Mouse (Mus musculus): ENCODE data around the gene Wdcp. TPM values are rescaled to one million over a fixed set of nuclear protein-coding genes. Genes with fewer than 3 reads are reported as not detected.
"Not testable (repeated sequence)": the region's sequence is repeated elsewhere in the genome, so short reads cannot be mapped to it uniquely, and the experiment has no call there.

The Wdcp gene
- total RNA-seq (2014; fragmentation: Nextera tagmentation) = 12.2 and 12.6 TPM in 2 replicates
- 12.3 and 14.3 TPM in 2 replicates for total RNA-seq (2017)
- 1.6 and 2.1 TPM in 2 replicates for polyA plus RNA-seq (2012)

DNA sequence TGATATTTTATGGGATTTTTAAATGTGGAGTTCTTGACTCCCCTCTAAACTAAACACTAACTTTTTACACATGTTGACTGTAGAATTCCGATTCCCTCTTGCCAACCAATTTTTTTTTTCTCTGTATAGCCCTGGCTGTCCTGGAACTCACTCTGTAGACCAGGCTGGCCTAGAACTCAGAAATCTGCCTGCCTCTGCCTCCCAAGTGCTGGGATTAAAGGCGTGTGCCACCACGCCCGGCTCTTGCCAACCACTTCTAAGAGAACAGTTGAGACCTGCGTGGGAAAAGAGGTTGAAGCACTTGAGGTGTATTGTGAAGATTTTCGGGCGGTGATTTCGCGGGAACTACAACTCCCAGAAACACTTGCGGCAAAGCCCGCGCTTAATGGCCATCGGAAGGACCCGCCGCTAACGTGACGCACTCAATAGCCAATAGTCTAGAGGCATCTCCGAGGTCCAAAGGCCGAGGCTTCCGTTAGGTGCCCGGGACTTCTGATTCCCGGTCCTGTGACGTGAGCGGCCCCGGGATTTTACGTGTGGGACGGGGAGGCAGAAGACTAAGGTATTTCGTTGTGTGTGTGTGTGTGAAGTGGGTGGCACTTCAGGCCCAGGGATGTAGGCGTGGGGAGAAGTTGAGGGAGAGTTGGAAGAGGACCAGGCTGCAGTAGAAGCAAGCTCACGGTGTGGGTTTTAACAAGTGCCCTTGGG, at the start of gene Wdcp:
Wdcp (plus strand) TSS at position 414 of the 708 bp plus-strand sequence.
- ATAC-seq (ENCODE audit: extremely low read depth, insufficient number of reproducible peaks, low FRiP score, poor library complexity, severe bottlenecking) (peak; percentile 96), DNase-seq (ENCODE audit: low spot score) (peak; percentile 88)
- H3K4me3 ChIP-seq (ENCODE audit: low read depth, low read length) = peak within 1 kb of the TSS; percentile 82
- H3K9me3 ChIP-seq (replicated peaks) = no peaks in the 10 kb centered on the region
- peaks cover 46% of the 10 kb centered on the region for H3K4me1 ChIP-seq (ENCODE audit: insufficient read depth, low read depth, low read length)
- no peaks in the 10 kb centered on the region for H3K27me3 ChIP-seq (ENCODE audit: insufficient read depth, low read length)
- peaks cover 22% of the 10 kb centered on the region for H3K36me3 ChIP-seq (replicated peaks)
- TF ChIP-seq GATA2 (IDR thresholded peaks at IDR 0.05; ENCODE audit: borderline replicate concordance, low read depth, low read length) = no peak
- no peak for TF ChIP-seq CTCF (IDR thresholded peaks at IDR 0.05; ENCODE audit: low read depth, low read length)
- no peak for TF ChIP-seq POLR2AphosphoS5 (IDR thresholded peaks at IDR 0.05; ENCODE audit: insufficient replicate concordance, low read depth, low read length)

GRCm38 (mm10) chr12:4793718-4794117, 49.4 kb upstream of the Wdcp start:
- ATAC-seq (ENCODE audit: extremely low read depth, insufficient number of reproducible peaks, low FRiP score, poor library complexity, severe bottlenecking) (no peak), DNase-seq (ENCODE audit: low spot score) (no peak)
- H3K4me1 ChIP-seq (ENCODE audit: insufficient read depth, low read depth, low read length) = no peaks in the 10 kb centered on the region
- no peak for TF ChIP-seq TAL1 (conservative IDR thresholded peaks at IDR 0.05; ENCODE audit: low read depth, low read length)
- no peak for TF ChIP-seq GATA1 (IDR thresholded peaks at IDR 0.05; ENCODE audit: borderline replicate concordance, low read length)
- no peak for TF ChIP-seq POLR2AphosphoS5 (IDR thresholded peaks at IDR 0.05; ENCODE audit: insufficient replicate concordance, low read depth, low read length)
- no peak for TF ChIP-seq GATA2 (IDR thresholded peaks at IDR 0.05; ENCODE audit: borderline replicate concordance, low read depth, low read length)
- TF ChIP-seq CTCF (IDR thresholded peaks at IDR 0.05; ENCODE audit: low read depth, low read length) = no peak
- no peaks in the 10 kb centered on the region for H3K36me3 ChIP-seq (replicated peaks)
- no peak overlapping the region; the same call in 1 of the 2 replicates for H3K4me3 ChIP-seq (ENCODE audit: low read depth, low read length)
- H3K27me3 ChIP-seq (ENCODE audit: insufficient read depth, low read length) = peaks cover 14% of the 10 kb centered on the region
- H3K9me3 ChIP-seq (replicated peaks) = no peaks in the 10 kb centered on the region

DNA sequence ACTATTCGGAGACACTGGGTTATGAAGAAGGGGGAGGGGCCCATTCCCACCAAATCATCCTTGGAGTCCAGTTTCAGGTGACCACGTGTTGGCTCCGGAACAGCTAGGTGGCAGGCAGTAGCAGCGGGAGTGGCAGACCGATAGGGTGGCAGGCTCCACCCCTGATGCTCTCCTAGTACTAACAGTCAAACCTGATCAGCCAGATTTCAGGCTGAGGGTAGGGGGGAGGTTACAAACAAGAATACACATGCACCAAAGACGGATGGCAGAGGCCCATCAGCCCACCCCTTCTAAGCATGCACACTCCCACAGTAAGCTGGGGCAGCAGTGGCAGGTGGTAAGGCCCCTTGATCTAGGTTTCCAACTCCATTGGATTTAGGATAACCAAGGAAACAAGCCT, 45.6 kb upstream of the Wdcp start:
- ATAC-seq (ENCODE audit: extremely low read depth, insufficient number of reproducible peaks, low FRiP score, poor library complexity, severe bottlenecking); DNase-seq (ENCODE audit: low spot score); H3K9me3 ChIP-seq (replicated peaks); H3K4me1 ChIP-seq (ENCODE audit: insufficient read depth, low read depth, low read length); H3K36me3 ChIP-seq (replicated peaks); H3K4me3 ChIP-seq (ENCODE audit: low read depth, low read length): not testable (repeated sequence)
- H3K27me3 ChIP-seq (ENCODE audit: insufficient read depth, low read length) = peaks cover 12% of the 10 kb centered on the region

DNA sequence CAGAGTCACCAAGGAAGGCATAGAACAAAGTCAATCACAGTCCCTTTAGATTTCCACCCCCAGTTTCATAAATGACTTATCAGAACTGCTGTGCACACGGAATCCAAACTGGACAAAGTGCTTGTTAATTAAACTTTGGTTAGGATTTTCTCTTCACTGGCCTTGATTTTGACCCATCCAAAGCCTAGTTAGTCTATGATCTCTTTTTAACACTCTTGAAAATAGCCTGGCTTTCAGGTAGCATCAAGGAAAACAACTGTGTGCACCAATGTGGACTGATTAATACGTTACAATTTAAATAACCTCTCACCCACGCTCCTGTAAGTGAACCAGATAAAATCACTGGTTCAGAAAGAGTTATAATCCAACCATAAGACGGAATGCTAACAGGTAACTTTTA, 32.1 kb upstream of the Wdcp start:
- ATAC-seq (ENCODE audit: extremely low read depth, insufficient number of reproducible peaks, low FRiP score, poor library complexity, severe bottlenecking) (no peak), DNase-seq (ENCODE audit: low spot score) (no peak)
- H3K9me3 ChIP-seq (replicated peaks) = no peaks in the 10 kb centered on the region
- H3K36me3 ChIP-seq (replicated peaks) = no peaks in the 10 kb centered on the region
- no peak overlapping the region for H3K4me3 ChIP-seq (ENCODE audit: low read depth, low read length)
- peaks cover 26% of the 10 kb centered on the region for H3K27me3 ChIP-seq (ENCODE audit: insufficient read depth, low read length)
- no peaks in the 10 kb centered on the region for H3K4me1 ChIP-seq (ENCODE audit: insufficient read depth, low read depth, low read length)
- TF ChIP-seq TAL1 (conservative IDR thresholded peaks at IDR 0.05; ENCODE audit: low read depth, low read length) (no peak), CTCF (IDR thresholded peaks at IDR 0.05; ENCODE audit: low read depth, low read length) (no peak), GATA2 (IDR thresholded peaks at IDR 0.05; ENCODE audit: borderline replicate concordance, low read depth, low read length) (no peak), POLR2AphosphoS5 (IDR thresholded peaks at IDR 0.05; ENCODE audit: insufficient replicate concordance, low read depth, low read length) (no peak), GATA1 (IDR thresholded peaks at IDR 0.05; ENCODE audit: borderline replicate concordance, low read length) (no peak)

- Histone ChIP-seq H3K9me3 (replicated peaks) (no peaks in the 10 kb centered on the region), H3K4me3 (ENCODE audit: low read depth, low read length) (no peak overlapping the region), H3K4me1 (ENCODE audit: insufficient read depth, low read depth, low read length) (peaks cover 4% of the 10 kb centered on the region), H3K36me3 (replicated peaks) (no peaks in the 10 kb centered on the region), H3K27me3 (ENCODE audit: insufficient read depth, low read length) (peaks cover 26% of the 10 kb centered on the region)
- ATAC-seq (ENCODE audit: extremely low read depth, insufficient number of reproducible peaks, low FRiP score, poor library complexity, severe bottlenecking) = no peak
- TF ChIP-seq GATA1 (IDR thresholded peaks at IDR 0.05; ENCODE audit: borderline replicate concordance, low read length) = no peak
- TF ChIP-seq GATA2 (IDR thresholded peaks at IDR 0.05; ENCODE audit: borderline replicate concordance, low read depth, low read length) = no peak
- no peak for TF ChIP-seq TAL1 (conservative IDR thresholded peaks at IDR 0.05; ENCODE audit: low read depth, low read length)
- no peak for TF ChIP-seq CTCF (IDR thresholded peaks at IDR 0.05; ENCODE audit: low read depth, low read length)
- TF ChIP-seq POLR2AphosphoS5 (IDR thresholded peaks at IDR 0.05; ENCODE audit: insufficient replicate concordance, low read depth, low read length) = no peak
- no peak for DNase-seq (ENCODE audit: low spot score)
These were observed 31.4 kb upstream of the Wdcp start for GRCm38 (mm10) chr12:4811705-4812104.

DNA sequence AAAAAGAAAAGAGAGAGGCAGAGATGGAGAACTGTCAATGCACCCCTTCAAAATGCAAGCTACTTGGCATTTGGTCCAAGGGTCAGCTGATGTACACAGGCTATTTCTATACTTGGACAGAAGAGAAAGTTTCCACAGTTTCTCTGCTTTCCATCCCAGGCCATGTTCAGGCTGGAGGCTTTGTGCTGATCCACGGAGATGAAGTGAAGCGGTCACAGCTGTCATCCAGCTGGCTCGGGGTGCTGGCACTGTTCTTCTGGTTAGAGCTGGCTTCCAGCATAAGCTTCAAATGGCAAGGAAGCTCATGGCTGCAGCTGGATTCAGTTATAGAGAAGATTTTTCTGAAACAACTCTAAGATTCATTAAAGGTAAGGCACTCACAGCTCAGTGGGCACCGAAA, 29.5 kb upstream of the Wdcp start:
- ATAC-seq (ENCODE audit: extremely low read depth, insufficient number of reproducible peaks, low FRiP score, poor library complexity, severe bottlenecking) (no peak), DNase-seq (ENCODE audit: low spot score) (no peak)
- no peak for TF ChIP-seq GATA1 (IDR thresholded peaks at IDR 0.05; ENCODE audit: borderline replicate concordance, low read length)
- no peak for TF ChIP-seq GATA2 (IDR thresholded peaks at IDR 0.05; ENCODE audit: borderline replicate concordance, low read depth, low read length)
- no peak for TF ChIP-seq TAL1 (conservative IDR thresholded peaks at IDR 0.05; ENCODE audit: low read depth, low read length)
- TF ChIP-seq CTCF (IDR thresholded peaks at IDR 0.05; ENCODE audit: low read depth, low read length) = no peak
- no peak for TF ChIP-seq POLR2AphosphoS5 (IDR thresholded peaks at IDR 0.05; ENCODE audit: insufficient replicate concordance, low read depth, low read length)
- H3K36me3 ChIP-seq (replicated peaks) = no peaks in the 10 kb centered on the region
- peaks cover 26% of the 10 kb centered on the region for H3K27me3 ChIP-seq (ENCODE audit: insufficient read depth, low read length)
- H3K4me1 ChIP-seq (ENCODE audit: insufficient read depth, low read depth, low read length) = peaks cover 14% of the 10 kb centered on the region
- H3K9me3 ChIP-seq (replicated peaks) = no peaks in the 10 kb centered on the region
- H3K4me3 ChIP-seq (ENCODE audit: low read depth, low read length) = no peak overlapping the region

All from G1E (cell line).